Mouse (Mus musculus): ENCODE measurements around the gene Lrrc26.

Lrrc26 gene

DNA sequence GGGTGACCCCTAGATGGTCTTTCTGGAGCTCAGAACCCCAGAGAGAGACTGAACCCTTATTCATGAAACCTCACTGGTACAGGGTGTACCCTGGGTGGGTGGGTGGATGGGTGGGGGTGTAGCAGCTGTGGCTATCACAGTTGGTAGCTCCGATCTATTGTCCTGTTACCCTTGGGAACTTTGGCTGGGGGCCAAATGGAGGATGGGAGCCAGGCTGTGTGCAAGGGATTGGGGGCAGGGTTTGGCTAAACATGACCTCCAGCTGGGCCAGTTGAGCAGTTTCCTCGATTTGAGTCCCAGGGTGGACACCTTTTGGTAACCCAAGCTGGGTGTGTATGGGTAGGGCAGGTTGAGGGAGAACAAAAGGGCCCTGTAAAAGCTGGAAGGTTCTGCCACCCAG is 23.0 kb upstream of the Lrrc26 start:
- no peak for DNase-seq

- no peak for DNase-seq
These were observed 22.5 kb upstream of the Lrrc26 start for GRCm38 (mm10) chr2:25267241-25267640.

- DNase-seq = no peak
These were observed 21.9 kb upstream of the Lrrc26 start for GRCm38 (mm10) chr2:25267746-25268309.

GRCm38 (mm10) chr2:25271827-25272511 is 17.7 kb upstream of the Lrrc26 start, which contains the start of the genes Ssna1 and Anapc2:
Ssna1 (minus strand) TSS chr2:25272438.
Anapc2 (plus strand) TSS chr2:25272478.
- peak; percentile 98 for DNase-seq

DNA sequence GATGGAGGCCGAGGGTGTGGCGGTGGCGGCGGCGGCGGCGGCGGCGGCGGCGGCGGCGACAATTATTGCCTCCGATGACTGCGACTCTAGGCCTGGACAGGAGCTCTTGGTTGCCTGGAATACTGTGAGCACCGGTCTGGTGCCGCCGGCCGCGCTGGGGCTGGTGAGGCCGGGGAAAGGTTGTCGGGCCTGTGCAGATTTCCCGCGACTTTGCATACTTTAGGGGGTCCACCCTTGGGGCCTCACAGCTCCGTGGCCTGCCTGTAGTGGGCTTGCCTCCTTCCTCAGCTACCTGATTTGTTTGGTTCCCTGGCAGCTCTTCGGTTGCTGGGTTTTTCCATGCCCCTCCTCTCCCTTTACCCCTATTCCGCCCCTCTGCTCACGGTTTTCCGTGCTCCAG is 17.2 kb upstream of the Lrrc26 start:
- DNase-seq = no peak

DNA sequence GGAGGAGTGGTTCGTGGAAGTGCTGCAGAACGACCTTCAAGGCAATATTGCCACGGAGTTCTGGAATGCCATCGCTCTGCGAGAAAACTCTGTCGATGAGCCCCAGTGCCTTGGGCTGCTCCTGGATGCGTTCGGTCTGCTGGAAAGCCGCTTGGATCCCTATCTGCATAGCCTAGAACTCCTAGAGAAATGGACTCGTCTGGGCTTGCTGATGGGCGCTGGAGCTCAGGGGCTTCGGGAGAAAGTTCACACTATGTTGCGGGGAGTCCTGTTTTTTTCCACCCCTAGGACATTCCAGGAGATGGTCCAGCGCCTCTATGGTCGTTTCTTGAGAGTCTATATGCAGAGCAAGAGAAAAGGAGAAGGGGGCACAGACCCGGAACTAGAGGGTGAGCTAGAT is 16.7 kb upstream of the Lrrc26 start:
- DNase-seq = no peak

- DNase-seq = peak; percentile 90
These were observed 10.5 kb upstream of the Lrrc26 start for GRCm38 (mm10) chr2:25278928-25279882.

DNA sequence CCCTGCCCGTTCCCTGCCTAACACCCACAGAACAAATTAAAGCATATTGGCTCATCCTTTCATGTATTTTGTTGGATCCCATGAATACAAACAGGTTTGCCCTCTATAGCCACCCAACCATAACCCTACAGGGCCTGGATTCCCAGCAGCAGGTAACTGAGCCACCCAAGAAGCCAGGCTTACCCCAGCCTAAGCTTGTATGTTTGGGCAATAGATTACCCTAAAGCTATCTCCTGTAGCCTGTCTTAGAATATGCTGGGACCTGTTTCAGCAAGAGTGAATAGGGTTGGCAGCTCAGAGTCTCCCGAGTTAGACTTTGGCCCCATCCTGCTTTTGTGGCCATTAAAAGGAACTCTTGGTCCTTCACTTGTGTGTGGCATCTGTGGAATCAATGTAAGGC is 4.2 kb upstream of the Lrrc26 start:
- no peak for DNase-seq

- no peak for DNase-seq
These were observed 3.4 kb upstream of the Lrrc26 start for GRCm38 (mm10) chr2:25286314-25286713.

DNA sequence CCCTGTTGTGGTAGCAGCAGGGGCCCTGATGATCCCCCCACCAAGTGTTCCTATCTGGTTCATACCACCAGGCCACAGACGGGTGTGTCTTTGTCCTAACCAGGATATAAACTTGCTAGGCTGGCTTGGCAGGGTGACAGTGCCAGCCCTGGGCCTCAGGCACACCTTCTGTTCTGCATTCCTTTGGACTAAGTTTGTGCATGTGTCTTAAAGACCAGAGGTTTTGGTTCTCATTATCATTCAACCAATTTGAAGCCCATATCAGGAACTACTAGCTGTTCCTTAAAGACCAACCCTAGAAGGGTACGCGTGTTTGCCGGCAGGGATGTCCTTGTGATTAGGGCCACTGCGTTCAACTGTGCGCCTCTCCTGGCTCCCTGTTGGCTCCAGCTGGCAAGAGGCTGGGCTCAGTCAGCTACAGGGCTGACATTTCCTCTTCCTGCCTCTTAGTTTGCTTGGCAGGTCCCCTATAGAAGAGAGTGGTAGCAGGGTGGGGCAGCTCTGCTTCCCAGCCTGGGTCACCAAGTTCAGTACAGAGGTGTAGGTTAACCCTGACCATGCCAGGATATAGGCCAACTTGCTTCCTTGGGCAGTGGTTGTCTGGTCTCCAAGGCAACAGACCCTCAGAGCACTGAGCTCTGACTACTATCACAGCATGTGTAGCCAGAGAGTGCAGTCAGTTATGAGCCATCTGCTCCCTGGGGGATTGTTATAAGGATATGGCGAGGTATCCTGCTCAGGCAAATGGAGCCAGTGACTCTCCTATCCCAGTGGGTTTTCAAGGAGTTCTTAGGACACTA is 2.7 kb upstream of the Lrrc26 start:
- DNase-seq = no peak

GRCm38 (mm10) chr2:25287927-25288649 is 1.6 kb upstream of the Lrrc26 start, which contains the start of gene Tmem210:
Tmem210 (plus strand) TSS chr2:25288145.
- DNase-seq = no peak

GRCm38 (mm10) chr2:25288734-25289345 is 875 bp upstream of the Lrrc26 start:
- DNase-seq = no peak

- DNase-seq = no peak
These were observed 543 bp downstream of the Lrrc26 start for GRCm38 (mm10) chr2:25290101-25290815.

DNA sequence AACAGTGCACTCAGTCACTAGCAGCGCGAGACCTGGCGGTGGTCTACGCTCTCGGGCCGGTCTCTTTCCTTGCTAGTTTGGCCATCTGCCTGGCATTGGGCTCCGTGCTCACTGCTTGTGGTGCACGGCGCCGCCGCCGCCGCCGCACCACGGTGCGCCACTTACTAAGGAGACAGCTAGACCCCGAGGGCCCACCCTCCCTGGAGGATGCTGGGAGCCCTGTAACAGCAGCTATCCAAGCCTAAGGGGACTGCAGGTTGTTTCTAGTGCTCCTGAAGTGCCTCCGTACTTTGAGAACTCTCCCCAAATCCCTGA is 1.1 kb downstream of the Lrrc26 start:
- DNase-seq = no peak

DNA sequence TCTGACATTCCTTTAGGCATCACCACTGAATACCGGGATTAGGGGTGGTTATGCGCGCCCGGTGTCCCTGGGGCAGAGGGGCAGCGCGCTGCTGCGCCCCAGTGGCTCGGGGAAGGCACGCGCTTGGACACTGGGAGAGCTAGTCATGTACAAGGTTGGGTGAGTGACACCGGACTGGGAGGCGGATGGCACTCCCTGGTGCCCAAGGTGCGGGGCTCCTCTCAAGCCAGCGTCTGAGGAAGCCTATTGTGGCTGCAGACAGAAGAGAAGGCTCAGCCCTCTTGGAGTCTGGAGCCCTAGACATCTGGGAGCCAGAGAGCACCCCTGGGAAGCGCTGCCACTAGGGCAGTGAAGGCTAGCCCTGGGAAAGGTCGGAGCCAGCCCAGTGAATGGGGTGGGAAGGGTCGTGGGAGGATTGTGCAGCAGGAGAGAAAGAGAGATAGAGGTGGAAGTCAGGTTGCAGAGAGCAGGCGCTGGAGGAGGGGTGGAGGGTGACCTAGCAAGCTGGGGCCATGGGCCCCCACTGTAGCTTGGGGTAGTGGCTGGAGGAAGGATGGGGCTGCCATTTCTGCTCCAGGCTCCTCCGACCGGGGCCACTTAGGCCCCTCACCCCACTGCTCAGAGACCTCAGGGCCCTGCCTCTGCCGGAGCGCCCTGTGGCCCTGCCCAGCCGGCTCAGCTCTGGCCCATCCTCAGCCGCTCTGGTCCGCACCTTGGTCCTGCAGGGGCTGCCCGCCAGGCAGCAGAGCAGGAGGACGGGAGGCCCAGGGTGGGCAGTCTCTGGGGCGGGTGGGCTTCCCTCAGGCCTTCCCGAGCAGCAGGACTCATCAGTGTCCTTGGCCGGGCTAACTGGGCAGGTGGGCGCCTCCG is 1.7 kb downstream of the Lrrc26 start:
- no peak for DNase-seq

- no peak for DNase-seq
These were observed 2.4 kb downstream of the Lrrc26 start for GRCm38 (mm10) chr2:25292054-25292544.

GRCm38 (mm10) chr2:25292856-25293255 is 3.1 kb downstream of the Lrrc26 start:
- peak; percentile 90 for DNase-seq

- no peak for DNase-seq
These were observed 4.0 kb downstream of the Lrrc26 start for GRCm38 (mm10) chr2:25293706-25294105.

GRCm38 (mm10) chr2:25297093-25297492 is 7.4 kb downstream of the Lrrc26 start:
- no peak for DNase-seq

DNA sequence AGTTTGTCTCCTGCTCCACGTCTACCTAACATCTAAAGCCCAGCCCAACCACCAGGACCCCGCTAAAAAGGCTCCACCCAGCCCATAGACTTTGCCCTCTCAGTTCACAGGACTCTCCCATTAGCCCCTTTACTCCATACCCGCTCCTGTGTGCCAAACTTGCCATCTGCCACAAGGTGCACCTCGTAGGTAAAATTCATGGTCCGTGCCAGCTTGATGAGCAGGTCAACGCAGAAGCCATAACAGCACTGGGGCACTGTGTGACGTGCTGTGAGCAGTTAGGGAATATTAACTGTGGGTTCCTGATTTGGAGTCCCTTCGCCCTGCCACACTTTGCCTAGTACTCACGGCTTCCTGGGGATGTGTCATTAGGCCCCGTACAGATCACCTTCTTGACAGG is 8.3 kb downstream of the Lrrc26 start:
- no peak for DNase-seq
